ENCODE assay signal across 9 mouse cellular contexts in the genomic region with DNA sequence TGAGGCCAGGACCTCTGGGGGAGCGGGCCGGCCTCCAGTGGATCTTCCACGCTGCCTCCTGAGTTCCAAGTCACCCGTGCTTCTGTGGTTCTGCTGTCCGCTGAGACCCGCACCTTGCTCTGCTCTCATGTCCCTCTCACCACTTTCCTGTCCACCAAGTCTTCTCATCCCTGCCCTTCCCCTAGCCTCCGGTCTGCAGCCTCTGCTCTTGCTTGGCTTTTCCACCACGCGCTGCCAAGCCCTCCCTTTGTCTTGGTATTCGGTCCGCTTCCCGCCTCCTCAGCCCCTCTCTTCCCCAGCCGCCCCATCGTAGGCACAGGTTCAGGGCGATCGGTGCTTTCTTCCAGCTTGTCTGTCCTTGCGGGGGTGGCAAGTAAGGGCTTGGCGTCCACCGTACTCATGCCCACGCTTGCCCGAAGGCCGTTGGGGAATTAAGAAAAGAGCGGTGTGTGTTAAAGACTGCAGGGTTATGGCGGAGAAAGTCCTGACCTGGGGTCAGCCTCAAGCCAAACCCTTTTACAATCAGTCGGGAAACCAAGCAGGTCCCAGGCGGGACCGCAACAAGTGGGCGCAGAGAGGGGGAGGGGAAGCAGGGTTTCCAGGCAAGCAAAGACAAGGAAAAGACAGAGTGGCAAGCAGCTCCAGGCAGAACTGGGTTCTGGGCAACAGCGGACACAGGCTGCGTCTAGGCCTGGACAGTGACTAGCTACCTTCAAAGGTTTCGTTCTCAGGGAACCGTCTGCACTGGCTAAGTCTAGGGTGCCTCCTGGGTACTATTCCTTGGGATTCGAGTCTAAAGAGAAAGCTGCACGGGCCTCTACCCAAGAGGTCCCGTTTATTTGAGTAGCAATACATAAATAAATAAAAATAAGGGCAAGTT. TPM values are rescaled to one million over a fixed set of nuclear protein-coding genes. Genes with fewer than 3 reads are reported as not detected.
A peak's percentile ranks its signal among the peaks of the same experiment; 100 is the strongest.
DNase-seq lines count a peak whose midpoint lies in the region; ATAC-seq and TF ChIP-seq lines count a peak whose summit lies in the region.
"Had no signal": no experiment of that assay in that cellular context is flagged by ENCODE, and none has a peak within 500 bp of the region (broad histone marks: within the 10 kb centered on the region; RNA-seq: fewer than 3 reads in every experiment).

No protein-coding gene starts in this region.

- no peak overlapping the region for H3K4me2 ChIP-seq in liver, embryonic 11.5 days
- no peak overlapping the region for H3K4me2 ChIP-seq in liver, embryonic 12.5 days
- H3K4me2 ChIP-seq in embryonic facial prominence, embryonic 13.5 days, result 0 out of 2 replicates have a peak overlapping the region, but pooled peaks have one; percentile 31
- peak overlapping the region; percentile 51 for H3K4me2 ChIP-seq in hindbrain, postnatal 0 days (ENCODE audit: low read depth, low read length)
- H3K4me2 ChIP-seq in neural tube, embryonic 13.5 days, result peak overlapping the region; percentile 57

- no peak overlapping the region for H3K4me3 ChIP-seq in liver, embryonic 11.5 days (ENCODE audit: low read depth, low read length)
- H3K4me3 ChIP-seq in liver, embryonic 12.5 days, result no peak overlapping the region
- peak overlapping the region; percentile 7; the same call in 1 of the 2 replicates for H3K4me3 ChIP-seq in embryonic facial prominence, embryonic 13.5 days
- peak overlapping the region; percentile 47; the same call in 1 of the 2 replicates for H3K4me3 ChIP-seq in hindbrain, postnatal 0 days (ENCODE audit: low read length)
- peak overlapping the region; percentile 27 for H3K4me3 ChIP-seq in neural tube, embryonic 13.5 days

- WGBS in liver, embryonic 11.5 days, result 3% methylated on average over 35 of the region's 35 CpGs
- WGBS in liver, embryonic 12.5 days (ENCODE audit: insufficient replicate concordance), result 2% methylated on average over 35 of the region's 35 CpGs
- under 1% methylated on average over 35 of the region's 35 CpGs for WGBS in embryonic facial prominence, embryonic 13.5 days
- 3% methylated on average over 35 of the region's 35 CpGs for WGBS in hindbrain, postnatal 0 days
- WGBS in neural tube, embryonic 13.5 days, result 2% methylated on average over 35 of the region's 35 CpGs

- H3K4me1 ChIP-seq in liver, embryonic 11.5 days (replicated peaks; ENCODE audit: control insufficient read depth, insufficient read depth, low read length), result no peaks in the 10 kb centered on the region; the same call in 1 of the 2 replicates
- 0 out of 2 replicates have a peak, but pooled peaks cover 5% of the 10 kb centered on the region for H3K4me1 ChIP-seq in liver, embryonic 12.5 days
- peaks cover 18% of the 10 kb centered on the region for H3K4me1 ChIP-seq in embryonic facial prominence, embryonic 13.5 days
- no peaks in the 10 kb centered on the region for H3K4me1 ChIP-seq in hindbrain, postnatal 0 days (ENCODE audit: insufficient read depth, low read length)
- peaks cover 34% of the 10 kb centered on the region for H3K4me1 ChIP-seq in neural tube, embryonic 13.5 days (replicated peaks)

- H3K9me3 ChIP-seq in liver, embryonic 11.5 days (ENCODE audit: control insufficient read depth, low read length), result no peaks in the 10 kb centered on the region
- H3K9me3 ChIP-seq in liver, embryonic 12.5 days (replicated peaks), result no peaks in the 10 kb centered on the region
- no peaks in the 10 kb centered on the region for H3K9me3 ChIP-seq in embryonic facial prominence, embryonic 13.5 days
- no peaks in the 10 kb centered on the region for H3K9me3 ChIP-seq in hindbrain, postnatal 0 days (ENCODE audit: low read length)
- no peaks in the 10 kb centered on the region for H3K9me3 ChIP-seq in neural tube, embryonic 13.5 days

- peaks cover 95% of the 10 kb centered on the region for H3K27me3 ChIP-seq in liver, embryonic 11.5 days (replicated peaks; ENCODE audit: control insufficient read depth, insufficient read depth, low read length)
- H3K27me3 ChIP-seq in liver, embryonic 12.5 days (replicated peaks), result peaks cover 93% of the 10 kb centered on the region
- H3K27me3 ChIP-seq in embryonic facial prominence, embryonic 13.5 days, result peaks cover 96% of the 10 kb centered on the region
- peaks cover 46% of the 10 kb centered on the region for H3K27me3 ChIP-seq in hindbrain, postnatal 0 days (ENCODE audit: insufficient read depth, low read length)
- H3K27me3 ChIP-seq in neural tube, embryonic 13.5 days, result peaks cover 92% of the 10 kb centered on the region

- no peaks in the 10 kb centered on the region for H3K36me3 ChIP-seq in liver, embryonic 11.5 days (ENCODE audit: control insufficient read depth, insufficient read depth, low read length)
- no peaks in the 10 kb centered on the region for H3K36me3 ChIP-seq in liver, embryonic 12.5 days
- no peaks in the 10 kb centered on the region for H3K36me3 ChIP-seq in embryonic facial prominence, embryonic 13.5 days
- H3K36me3 ChIP-seq in hindbrain, postnatal 0 days (ENCODE audit: insufficient read depth, low read length), result no peaks in the 10 kb centered on the region
- H3K36me3 ChIP-seq in neural tube, embryonic 13.5 days, result no peaks in the 10 kb centered on the region

- peak; percentile 39 for DNase-seq in liver, embryonic 11.5 days (ENCODE audit: low spot score)
- peak; percentile 55 for DNase-seq in hindbrain, postnatal 0 days (ENCODE audit: low spot score)
- no peak for DNase-seq in adrenal gland, adult (ENCODE audit: inconsistent age in 2 of 2, low spot score in 1 of 2)
- DNase-seq in cerebellum, adult 8-10 months, result no peak
- DNase-seq in spleen, postnatal 10 days (ENCODE audit: low spot score in 2 of 2), result no peak

- no peak for ATAC-seq in liver, embryonic 11.5 days (replicated peaks; ENCODE audit: low FRiP score)
- ATAC-seq in liver, embryonic 12.5 days, result no peak
- no peak for ATAC-seq in embryonic facial prominence, embryonic 13.5 days (ENCODE audit: insufficient number of reproducible peaks, insufficient read depth, low FRiP score, low TSS enrichment, low read depth)
- no peak; the same call in none of the 2 replicates for ATAC-seq in hindbrain, postnatal 0 days
- peak; percentile 45 for ATAC-seq in neural tube, embryonic 13.5 days (ENCODE audit: low read depth)

- H3K9ac ChIP-seq in liver, embryonic 11.5 days (ENCODE audit: low read depth, low read length), result no peak overlapping the region
- H3K9ac ChIP-seq in liver, embryonic 12.5 days, result no peak overlapping the region
- no peak overlapping the region for H3K9ac ChIP-seq in embryonic facial prominence, embryonic 13.5 days
- H3K9ac ChIP-seq in hindbrain, postnatal 0 days (replicated peaks; ENCODE audit: low read length), result peak overlapping the region; percentile 37; the same call in 1 of the 2 replicates
- H3K9ac ChIP-seq in neural tube, embryonic 13.5 days, result peak overlapping the region; percentile 55

- TF ChIP-seq CTCF in hindbrain, postnatal 0 days (IDR thresholded peaks at IDR 0.05; ENCODE audit: low read depth), result no peak

- H3K27ac ChIP-seq in liver, embryonic 11.5 days (ENCODE audit: low read depth, low read length), result no peak overlapping the region
- no peak overlapping the region for H3K27ac ChIP-seq in liver, embryonic 12.5 days
- no peak overlapping the region for H3K27ac ChIP-seq in embryonic facial prominence, embryonic 13.5 days
- H3K27ac ChIP-seq in hindbrain, postnatal 0 days, result peak overlapping the region; percentile 77
- H3K27ac ChIP-seq in neural tube, embryonic 13.5 days (replicated peaks), result peak overlapping the region; percentile 62

RNA-seq across cellular contexts. Expression of a gene that starts 6.5 kb away (rescaled TPM):
- polyA plus RNA-seq in liver, embryonic 11.5 days (2014; fragmentation: Nextera tagmentation; extraction: Ambion mirVana), result not detected in 2 replicates
- not detected in 2 replicates for polyA plus RNA-seq in liver, embryonic 12.5 days (2016; fragmentation: Nextera tagmentation; extraction: Ambion mirVana)
- not detected in 2 replicates for polyA plus RNA-seq in embryonic facial prominence, embryonic 13.5 days (2015; fragmentation: Nextera tagmentation; extraction: Ambion mirVana)
- 23.1 and 25.1 TPM in 2 replicates for total RNA-seq in hindbrain, postnatal 0 days (2014; rRNA removed)
- polyA plus RNA-seq in hindbrain, postnatal 0 days (2015; fragmentation: Nextera tagmentation; extraction: Ambion mirVana), result 2.5 and 2.7 TPM in 2 replicates
- polyA plus RNA-seq in neural tube, embryonic 13.5 days (2015; fragmentation: Nextera tagmentation; extraction: Ambion mirVana), result 0.96 and 1.1 TPM in 2 replicates
- total RNA-seq: MEL had no signal

Comparison
In these comparisons a context has a peak if more than half of its experiments do, and no peak if none do; other contexts are left out.
1. DNase-seq: peak in liver, embryonic 11.5 days (single experiment) and hindbrain, postnatal 0 days (single experiment); none in adrenal gland, adult (0 of 2), cerebellum, adult 8-10 months (single experiment) and spleen, postnatal 10 days (0 of 2).
2. H3K27ac ChIP-seq: peak in hindbrain, postnatal 0 days (single experiment) and neural tube, embryonic 13.5 days (single experiment); none in liver, embryonic 11.5 days (single experiment), liver, embryonic 12.5 days (single experiment) and embryonic facial prominence, embryonic 13.5 days (single experiment).
3. H3K4me2 ChIP-seq: peak in embryonic facial prominence, embryonic 13.5 days (single experiment), hindbrain, postnatal 0 days (single experiment) and neural tube, embryonic 13.5 days (single experiment); none in liver, embryonic 11.5 days (single experiment) and liver, embryonic 12.5 days (single experiment).
4. H3K4me3 ChIP-seq: peak in embryonic facial prominence, embryonic 13.5 days (single experiment), hindbrain, postnatal 0 days (single experiment) and neural tube, embryonic 13.5 days (single experiment); none in liver, embryonic 11.5 days (single experiment) and liver, embryonic 12.5 days (single experiment).
5. H3K9ac ChIP-seq: peak in hindbrain, postnatal 0 days (single experiment) and neural tube, embryonic 13.5 days (single experiment); none in liver, embryonic 11.5 days (single experiment), liver, embryonic 12.5 days (single experiment) and embryonic facial prominence, embryonic 13.5 days (single experiment).